Mouse (Mus musculus): ENCODE data around the gene Clip2.
A peak's percentile ranks its signal among the peaks of the same experiment; 100 is the strongest.

The Clip2 gene

DNA sequence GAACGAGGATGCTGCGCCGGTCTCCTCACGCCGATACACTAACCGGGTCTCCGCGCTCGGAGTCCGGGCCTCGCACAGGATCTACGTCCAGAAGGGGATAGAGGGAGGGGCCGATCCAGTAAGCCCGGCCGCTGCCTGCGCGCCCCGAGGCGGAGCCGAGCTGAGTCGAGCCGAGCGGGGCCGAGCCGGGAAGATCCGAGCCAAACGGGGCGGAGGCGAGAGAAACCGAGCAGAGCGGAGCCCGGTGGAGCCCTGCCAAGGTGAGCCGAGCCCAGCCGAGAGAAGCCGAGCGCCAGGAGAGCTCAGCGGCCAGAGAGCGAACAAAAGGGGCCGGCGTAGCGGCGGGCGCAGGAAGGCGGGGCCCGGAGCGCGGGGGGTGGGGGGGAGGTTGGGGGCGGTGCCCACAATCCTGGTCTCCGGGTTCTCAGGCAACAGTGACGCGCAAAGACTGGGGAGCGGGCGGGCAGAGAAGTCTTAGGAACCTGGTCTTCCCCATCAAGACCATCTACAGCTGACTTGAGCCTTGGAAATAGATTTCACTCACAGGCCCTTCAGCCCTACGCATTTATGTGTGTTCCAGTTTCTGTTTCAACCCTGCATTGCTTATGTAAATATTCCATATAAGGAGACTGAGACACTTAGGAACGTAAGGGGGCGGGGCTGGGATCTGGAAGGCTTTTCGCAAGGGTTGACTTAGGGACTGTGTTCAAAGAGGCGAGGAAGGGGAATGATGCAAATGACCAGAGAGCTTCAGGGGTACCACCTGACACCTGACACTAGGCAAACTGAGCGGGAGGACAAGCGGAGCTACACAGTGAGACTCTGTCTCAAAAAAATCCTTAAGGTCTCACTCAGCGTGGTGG is at the start of gene Clip2:
Gene Clip2 (minus strand): TSS at position 325 of the 863 bp plus-strand sequence.
- DNase-seq, result peak; percentile 97

DNA sequence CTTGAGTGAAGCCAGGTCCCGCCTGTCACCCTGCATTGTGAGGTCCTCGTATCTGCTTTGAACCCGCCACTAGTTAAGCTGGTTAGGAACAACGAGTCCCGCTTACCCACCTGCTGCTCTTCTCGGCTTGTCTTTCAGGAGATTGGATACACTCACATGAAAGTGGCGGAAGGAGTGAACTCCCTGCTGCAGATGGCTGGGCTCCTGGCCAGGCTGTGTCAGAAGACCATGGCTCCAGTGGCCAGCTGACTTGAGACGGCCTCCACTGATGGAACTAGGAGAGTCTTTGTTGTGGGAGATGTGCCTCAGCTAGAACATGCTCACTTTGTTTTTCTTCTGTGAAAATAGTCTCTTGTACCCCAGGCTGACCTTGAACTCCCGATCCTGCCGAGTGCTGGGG is 45.5 kb upstream of the Clip2 start:
- no peak for DNase-seq

DNA sequence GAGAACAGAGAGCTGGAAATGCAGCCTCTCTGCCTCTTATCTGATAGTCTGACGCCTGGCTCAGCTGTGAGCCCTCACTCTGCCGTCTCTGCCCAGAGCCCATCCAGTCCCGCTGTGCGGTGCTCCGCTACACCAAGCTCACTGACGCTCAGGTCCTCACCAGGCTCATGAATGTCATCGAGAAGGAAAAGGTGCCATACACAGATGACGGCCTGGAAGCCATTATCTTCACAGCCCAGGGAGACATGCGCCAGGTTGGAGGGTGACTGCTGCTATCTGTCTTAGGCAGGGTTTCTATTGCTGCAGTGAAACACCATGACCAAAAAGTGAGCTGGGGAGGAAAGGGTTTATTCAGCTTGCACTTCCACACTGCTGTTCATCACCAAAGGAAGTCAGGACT is 40.9 kb upstream of the Clip2 start:
- DNase-seq, result no peak

DNA sequence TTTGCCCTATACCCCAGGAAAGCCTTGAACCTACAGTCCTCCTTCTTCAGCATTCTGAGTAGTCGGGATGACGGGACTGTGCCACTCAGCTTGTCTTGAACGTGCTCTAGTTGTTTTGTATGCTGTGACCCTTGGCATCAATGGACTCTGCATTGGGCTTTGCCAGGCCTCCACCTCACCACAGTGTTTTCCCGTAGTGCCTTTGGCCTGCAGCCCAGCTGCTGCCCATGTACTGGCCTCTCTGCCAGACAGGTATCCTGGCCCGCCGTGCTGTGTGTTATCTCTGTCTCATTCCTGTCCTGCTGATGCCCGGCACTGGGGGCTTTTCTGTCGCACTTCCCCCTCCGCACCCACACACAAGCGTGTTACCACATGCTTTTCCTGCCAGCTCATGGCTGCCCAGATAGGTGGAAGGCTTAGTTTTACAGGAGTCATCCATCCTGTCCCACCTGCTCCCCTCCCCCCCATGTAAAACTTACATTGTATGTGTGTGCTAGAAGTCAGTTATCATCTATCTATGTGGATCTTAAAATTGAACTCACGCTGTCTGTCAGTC is 39.9 kb upstream of the Clip2 start:
- DNase-seq, result no peak

DNA sequence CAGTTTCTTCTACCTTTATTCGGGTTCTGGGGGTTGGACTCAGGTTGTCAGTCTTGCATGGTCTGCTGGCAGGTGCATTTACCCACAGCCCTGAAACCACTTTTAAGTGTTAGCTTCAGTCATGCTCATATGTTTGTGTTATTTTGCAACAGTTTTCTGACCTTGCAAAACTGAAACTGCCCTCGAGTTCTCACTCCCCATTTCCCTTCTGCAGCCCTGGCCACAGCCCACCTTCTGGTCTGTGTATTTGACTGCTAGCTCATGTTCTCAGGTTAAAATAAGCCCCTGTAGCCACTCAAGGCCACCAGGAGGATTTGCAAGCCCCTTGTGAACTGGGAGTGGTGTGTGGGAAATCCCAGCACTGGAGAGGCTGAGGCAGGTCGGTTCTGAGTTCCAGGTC is 37.7 kb upstream of the Clip2 start:
- no peak for DNase-seq

DNA sequence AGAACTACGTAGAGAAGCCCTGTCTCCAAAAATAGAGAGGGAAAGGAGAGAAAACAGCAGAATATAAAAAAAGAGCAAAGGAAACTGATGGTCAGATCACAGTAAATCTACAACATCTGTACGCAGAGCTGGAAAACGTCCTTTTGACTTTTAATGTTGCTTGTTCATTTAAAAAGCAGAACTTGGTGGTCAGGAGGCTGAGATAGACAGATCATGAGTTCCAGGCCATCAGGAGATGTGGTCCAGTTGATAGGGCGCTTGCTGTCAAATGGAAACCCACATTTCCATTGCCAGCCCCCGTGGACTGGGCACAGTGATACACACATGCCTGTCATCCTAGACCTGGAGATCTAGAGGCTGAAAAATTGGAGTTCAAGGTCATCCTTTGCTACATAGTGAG is 32.6 kb upstream of the Clip2 start:
- DNase-seq, result no peak

DNA sequence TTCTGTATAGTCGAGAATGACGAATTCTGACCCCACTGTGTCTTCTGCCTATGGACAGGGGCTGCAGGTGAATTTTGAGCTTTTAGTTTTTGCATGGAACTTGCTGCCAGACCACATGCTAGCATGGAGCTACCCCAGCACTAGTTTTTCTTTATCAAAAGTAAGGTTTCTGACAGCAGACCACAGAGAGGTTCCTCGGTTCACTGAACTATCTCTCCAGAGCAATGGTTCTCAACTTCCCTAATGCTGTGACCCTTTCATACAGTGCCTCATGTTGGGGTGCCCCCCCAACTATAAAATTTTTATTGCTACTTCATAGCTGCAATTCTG is 31.6 kb upstream of the Clip2 start:
- no peak for DNase-seq

DNA sequence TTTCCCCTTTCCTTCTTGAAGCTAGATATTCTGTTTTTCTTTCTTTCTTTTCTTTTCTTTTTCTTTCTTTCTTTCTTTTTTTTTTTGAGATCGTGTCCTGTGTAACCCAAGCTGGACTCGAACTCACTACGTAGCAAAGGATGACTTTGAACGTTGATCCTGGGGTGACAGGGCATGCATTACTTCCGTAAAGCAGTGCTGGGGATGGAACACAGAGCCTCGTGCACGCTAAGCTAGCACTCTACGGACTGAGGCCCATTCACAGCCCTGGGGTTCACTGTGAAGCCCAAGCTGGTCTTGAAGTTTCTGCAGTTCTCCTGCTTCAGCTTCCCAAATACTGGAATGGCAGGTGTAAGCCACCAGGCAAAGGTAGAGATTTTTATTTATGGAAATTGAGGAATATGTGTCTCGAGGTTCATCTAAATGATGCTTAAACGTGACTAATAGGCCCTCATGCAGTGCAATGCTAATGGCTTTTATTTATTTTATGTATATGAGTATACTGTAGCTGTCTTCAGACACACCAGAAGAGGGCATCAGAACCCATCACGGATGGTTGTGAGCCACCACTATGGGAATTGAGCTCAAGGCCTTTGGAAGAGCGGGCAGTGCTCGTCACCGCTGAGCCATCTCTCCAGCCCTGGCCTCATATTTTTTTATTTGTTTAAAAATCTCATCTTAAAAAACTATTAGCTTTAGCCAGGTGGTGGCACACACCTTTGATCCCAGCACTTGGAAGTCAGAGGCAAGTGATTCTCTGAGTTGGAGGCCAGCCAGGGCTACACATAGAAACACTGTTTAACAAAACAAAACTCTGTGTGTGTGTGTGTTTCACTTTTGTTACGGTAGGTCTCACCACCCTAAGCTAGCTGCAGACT is 31.0 kb upstream of the Clip2 start:
- no peak for DNase-seq

DNA sequence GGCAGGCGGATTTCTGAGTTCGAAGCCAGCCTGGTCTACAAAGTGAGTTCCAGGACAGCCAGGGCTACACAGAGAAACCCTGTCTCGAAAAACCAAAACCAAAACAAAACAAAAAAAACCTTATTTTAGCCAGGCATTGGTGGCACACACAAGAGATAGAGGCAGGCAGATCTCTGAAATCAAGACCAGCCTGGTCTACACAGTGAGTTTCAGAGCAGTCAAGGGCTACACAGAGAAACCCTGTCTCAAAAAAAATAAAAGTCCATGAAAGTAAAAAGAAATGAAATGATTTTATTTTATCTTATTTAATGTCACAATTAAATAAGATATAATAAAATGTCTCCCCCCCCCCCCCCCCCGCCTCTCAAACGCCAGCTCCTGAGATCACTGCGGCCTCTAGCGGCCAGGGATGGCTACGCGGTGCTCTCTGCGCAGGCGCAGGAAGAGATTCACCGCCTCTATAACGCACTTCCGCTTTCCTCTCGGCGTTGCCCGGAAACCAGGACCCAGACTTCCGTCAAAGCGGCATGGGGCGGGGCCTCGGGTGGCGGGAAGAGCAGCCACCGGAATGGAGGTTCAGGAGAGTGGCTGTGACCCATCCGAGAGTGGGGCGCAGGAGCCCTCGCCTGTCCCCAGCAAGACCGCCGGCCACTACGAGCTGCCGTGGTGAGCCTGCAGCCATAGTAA is 30.1 kb upstream of the Clip2 start:
- DNase-seq, result peak; percentile 98

DNA sequence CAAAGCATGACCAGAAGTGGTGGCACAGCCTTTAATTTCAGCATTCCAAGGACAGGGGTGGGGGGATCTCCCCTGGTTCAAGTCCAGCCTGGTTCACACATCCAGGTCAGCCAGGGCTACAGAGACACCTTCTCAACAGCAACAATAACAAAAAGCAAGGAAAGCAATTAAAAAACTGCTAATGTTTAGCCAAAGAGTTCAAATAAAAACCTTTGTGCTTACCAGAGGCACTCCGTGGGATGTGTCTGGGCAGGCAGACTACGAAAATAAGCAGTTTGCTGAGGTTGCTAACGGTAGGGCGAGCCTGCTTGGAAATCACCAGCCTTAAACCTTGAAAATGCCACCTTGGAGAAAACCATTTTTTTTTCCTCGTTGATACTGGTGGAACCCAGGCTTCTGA is 28.9 kb upstream of the Clip2 start, which contains the start of gene Rfc2:
Gene Rfc2 (plus strand): TSS at position 221 of the 400 bp plus-strand sequence.
- DNase-seq, result no peak

DNA sequence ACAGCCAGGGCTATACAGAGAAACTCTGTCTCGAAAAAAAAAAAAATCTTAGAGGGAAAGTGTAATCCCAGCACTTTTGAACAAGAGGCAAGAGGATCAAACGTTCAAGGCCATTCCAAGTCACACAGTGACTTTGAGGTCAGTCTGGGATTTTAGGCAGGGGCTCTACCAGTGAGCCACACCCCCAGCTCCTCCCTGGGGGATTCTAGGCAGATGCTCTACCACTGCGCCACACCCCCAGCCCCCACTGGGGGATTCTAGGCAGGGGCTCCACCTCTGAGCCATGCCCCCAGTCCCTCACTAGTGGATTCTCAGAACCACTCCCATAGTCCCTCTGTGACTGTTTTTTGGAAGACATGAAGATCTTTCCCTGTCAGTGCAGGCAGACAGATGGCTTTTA is 26.9 kb upstream of the Clip2 start:
- DNase-seq, result no peak

DNA sequence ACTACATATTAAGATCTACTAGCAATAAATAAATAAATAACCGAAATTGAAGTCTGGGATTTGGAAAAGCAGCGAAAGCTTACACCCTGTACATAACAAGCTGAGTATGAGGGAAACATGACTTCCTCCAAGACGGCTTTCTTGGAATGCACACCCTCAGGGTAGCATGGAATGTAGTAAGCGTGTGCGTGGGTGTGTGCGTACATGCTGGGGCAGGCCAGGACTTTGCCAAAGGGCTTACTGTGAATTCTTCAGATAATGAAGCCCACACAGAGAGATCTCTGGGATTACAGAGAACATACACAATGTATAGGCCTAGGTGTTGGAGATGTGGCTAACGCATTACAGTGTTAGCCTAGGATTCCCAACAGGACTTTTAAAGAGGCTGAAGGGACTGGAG is 25.3 kb upstream of the Clip2 start:
- DNase-seq, result no peak

DNA sequence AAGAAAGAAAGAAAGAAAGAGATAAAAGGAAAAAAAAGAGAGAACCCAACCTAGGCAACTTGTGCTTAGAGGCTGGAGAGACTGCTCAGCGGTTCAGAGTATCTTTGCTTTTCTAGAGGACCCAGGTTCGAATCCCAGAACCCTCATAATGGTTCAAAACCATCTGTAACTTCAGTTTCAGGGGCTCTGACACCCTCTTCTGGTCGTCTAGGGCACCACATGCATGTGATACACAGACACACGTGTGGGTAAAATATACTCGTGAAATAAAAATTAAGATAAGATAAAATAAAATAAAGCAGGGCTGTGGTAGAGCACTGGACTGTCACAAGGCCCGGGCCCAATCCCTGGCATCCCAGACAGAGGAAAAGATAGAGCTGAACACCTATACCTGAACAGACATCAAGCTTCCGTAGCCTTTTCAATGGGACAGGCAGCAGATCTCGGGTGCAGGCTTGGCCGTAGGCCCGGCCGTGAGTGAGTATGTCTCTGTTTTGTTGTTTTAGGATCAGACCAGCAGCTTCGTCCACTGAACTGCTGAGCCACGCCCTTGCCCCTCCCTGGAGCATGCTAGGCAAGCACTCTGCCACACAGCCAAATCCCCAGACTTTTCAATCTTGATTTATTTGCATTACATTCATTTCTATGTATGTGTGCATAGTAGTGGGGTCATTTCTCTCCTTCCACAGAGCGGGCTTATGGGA is 24.4 kb upstream of the Clip2 start:
- DNase-seq, result no peak

DNA sequence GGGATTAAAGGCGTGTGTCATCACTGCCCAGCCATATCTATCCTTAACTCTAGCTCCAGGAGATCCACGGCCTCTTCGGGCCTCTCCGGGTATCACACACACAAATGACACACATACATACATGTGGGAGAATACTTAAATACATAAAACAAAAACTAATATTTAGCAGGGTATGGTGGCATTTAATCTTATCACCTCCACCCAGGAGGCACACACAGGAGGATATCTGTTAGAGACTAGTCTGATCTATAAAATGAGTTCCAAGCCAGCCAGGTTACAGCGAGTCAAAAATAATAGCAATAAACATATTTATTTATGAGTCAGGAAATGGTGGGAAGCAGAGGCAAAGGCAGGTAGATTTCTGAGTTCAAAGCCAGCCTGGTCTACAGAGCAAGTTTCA is 23.6 kb upstream of the Clip2 start:
- no peak for DNase-seq

DNA sequence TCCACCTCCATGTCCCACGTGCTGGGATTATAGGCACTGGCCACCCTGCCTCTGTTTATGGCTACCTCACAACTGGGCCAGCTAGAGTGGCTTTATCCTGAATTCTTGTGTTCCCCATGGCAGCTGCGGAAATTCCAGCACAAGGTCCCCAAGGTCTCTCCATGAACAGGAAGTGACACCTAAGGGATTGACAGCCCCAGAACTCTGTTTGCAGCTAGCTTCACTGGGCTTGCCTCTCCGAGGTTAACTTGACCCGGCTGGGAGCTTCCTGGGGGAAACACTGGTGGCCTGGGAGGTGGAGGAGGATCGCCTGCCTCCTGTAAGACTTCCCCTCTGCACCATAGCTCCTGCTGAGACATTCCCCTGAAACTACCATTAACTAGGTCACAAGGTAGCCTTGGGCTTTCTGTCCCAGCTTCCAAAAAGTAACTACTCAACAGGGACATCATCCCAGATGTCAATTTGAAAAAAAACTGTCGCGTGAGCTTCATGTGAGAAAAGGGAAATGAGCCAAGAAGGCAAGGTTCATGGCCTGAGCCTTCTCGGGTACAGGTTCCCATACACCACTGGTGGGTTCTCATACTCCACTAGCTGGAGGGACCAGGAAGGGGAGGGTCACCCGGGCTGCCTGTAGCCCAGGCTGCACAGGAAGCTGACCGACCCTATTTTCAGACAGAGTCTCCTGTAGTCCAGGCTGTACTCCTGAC is 20.4 kb upstream of the Clip2 start:
- peak; percentile 14 for DNase-seq

DNA sequence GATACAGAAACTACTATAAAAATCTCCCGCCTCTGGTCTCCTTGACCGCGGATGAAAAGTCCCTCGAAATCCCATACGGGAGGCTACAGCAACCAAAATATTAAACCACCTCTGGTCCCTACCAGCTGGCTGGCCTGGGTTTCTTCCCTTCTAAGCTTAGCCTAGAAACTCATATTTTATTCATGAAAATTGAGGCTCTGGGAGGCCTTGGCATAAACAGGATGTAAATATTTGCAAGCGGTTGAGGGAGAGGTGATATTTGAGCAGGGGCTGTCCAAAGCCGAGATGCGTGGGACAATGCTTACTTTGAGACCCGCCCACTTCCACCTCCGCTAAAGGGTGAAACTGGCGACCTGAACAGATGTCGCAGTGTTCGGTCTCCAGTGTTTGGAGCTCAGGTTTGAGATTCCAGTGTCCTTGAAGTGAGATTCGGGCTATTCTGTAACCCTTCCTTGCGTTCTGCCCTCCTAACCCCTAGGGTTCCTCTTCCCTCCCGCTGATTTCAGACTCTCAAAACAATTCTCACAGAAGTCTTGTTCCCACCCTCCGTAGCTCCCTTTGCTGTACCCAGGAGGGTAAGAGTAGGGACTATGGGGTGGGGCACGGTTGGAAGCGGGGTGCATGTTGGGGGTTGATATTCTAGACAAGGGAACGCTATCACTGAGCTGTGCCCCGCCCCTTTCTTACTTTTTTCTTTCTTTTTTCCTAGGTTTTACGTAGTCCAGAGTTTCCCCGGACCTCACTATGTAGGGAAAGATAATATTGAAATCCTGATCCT is 19.7 kb upstream of the Clip2 start:
- peak; percentile 91 for DNase-seq

DNA sequence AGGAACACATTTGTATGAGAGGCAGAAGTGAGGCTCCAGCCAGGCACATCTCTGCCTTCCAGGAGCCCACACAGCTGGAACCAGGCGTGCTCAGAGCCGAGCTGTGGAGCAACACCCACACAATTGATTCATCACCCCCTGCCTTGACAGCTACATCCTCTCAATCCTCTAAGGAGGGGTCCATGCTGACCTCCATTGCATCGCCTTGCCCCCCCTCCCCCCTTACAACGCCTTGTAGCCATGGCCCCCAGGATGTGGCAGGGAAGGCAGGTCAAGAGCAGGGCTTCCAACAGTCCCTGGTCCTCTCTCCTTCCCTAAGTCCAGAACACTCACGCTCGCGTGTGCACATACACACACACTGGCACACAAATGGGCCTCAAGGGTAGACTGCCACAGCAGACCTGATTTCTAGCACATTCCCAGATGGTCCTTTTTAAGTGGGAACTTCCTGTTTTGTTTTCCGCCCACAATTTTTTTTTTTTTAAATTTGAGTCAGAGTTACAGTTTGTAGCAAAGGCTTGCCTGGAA is 16.8 kb upstream of the Clip2 start:
- no peak for DNase-seq

DNA sequence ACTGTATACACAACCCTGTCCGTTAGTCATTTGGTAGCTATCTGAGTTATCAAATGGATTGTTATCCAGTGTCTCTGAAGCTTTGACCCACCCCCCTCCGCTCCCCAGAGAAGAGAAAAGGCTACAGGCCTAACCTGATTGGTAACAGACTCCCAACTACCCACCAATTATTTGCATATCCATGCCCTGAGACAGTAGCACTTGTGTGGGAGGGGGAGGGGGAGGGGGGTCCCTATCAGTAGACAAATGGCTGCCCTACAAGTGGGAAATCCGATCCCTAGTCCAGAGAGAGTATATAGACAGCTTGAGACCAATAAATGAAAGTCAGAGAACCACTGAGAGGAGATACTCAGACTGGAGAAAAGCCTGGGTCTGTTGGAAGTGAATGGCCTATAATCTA is 15.8 kb upstream of the Clip2 start:
- DNase-seq, result no peak

DNA sequence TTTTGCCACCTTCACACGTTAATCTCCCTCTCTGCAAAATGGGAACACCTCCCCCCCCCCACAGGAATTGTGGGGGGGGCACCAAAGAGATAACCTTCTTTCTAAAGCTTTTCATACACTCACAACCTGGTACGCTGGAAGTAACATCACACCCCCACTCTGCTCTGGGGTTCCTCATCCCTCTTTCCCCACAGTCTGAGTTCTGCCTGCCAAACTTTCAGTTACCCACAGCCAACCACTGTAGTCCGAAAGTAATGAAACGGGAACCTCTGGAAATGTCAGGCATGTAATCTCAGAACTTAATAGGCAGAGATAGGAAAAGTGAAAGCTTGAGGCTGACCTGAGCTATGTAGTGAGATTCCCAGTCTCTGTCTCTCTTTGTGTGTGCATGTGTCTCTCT is 15.2 kb upstream of the Clip2 start:
- no peak for DNase-seq

DNA sequence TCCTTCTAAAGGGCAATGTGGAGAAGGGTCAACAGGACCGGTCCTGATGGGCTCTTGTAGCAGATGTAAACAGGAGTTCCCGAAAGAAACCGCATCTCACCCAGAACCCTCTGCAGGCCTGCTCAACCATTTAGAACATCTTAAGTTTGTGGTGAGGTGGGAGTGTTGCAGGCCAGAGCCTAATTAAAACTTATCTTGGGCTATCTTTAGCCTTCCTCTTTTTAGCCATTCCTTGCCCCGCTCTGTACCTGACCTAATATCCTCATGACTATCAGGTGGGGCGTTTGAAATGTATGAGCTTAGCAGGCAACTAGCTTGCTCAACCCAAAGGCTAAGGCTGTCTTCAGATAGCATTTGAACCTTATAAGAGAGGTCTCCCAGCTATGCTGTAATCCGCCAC is 13.5 kb upstream of the Clip2 start:
- DNase-seq, result no peak

DNA sequence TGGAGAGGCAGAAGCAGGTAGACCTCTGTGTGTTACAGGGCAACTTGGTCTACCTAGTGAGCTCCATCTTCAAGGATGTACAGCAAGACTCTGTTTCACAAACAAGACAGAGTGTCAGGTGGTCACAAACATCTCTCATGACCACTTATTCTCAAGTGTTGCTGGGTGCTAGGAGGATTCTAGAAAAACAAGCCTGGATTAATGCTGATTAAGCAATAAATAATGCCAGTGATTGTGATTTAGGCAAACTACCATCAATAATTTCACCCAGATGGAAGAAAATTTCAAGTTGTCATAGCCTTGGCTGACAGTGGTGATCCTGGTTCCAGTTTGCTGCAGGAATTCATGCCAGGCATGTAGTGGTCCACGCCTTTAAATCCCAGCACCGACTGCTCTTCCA is 12.0 kb upstream of the Clip2 start:
- DNase-seq, result no peak
